Mouse (Mus musculus): ENCODE results near the gene Gtpbp2.

GRCm38 (mm10) chr17:46117623-46118422 lies 43.0 kb upstream of the Gtpbp2 start:
- TF ChIP-seq CTCF (IDR thresholded peaks at IDR 0.05; ENCODE audit: low read depth, low read length) (no peak), TAL1 (conservative IDR thresholded peaks at IDR 0.05; ENCODE audit: low read depth, low read length) (no peak), GATA1 (IDR thresholded peaks at IDR 0.05; ENCODE audit: borderline replicate concordance, low read length) (no peak), POLR2AphosphoS5 (IDR thresholded peaks at IDR 0.05; ENCODE audit: insufficient replicate concordance, low read depth, low read length) (no peak), GATA2 (IDR thresholded peaks at IDR 0.05; ENCODE audit: borderline replicate concordance, low read depth, low read length) (no peak)

All from G1E (cell line).